Mouse (Mus musculus) lung, adult 2 months (tissue): Measurements from ENCODE around the gene Atp6v1b1.

Experiments
- CTCF ChIP-seq: fragments of 200-500 bp; IDR thresholded peaks from 2 replicates; pipeline ENCODE4 v1.5.1; 2011; ENCODE audit warnings: mild to moderate bottlenecking, low read length, control low read depth; ENCODE audit not compliant: insufficient read depth
- POLR2A ChIP-seq: fragments of 200-500 bp; IDR thresholded peaks from 2 replicates; pipeline ENCODE4 v1.6.1; 2011; ENCODE audit warnings: low read depth, mild to moderate bottlenecking, control low read depth, low read length, borderline replicate concordance; ENCODE audit errors: extremely low read depth

GRCm38 (mm10) chr6:83744557-83744956, 1.8 kb downstream of the Atp6v1b1 start:
- TF ChIP-seq CTCF (no peak), POLR2A (no peak)
